Mouse (Mus musculus): ENCODE results near the gene Casp9.

The Casp9 gene

DNA sequence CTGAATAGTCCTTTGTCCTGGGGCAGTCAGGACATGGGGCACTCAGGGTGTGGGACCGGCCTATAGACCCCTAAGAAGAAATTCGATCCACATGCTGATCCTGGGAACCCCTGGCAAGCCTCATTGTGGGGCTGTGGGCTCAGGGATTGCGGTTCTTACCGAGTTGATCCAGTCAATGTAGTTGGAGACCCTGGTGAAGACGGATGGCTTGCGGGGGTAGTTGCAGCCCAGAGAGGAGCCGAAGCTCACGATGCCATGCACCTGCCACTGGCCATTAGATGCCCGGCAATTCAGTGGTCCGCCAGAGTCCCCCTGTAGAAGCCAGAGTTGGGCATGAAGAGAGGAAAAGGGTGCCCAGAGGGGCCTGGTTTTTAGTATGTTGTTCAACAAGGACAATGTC lies 24.3 kb downstream of the Casp9 start:
- DNase-seq (ENCODE audit: low read depth), result no peak

- no peak for DNase-seq (ENCODE audit: low read depth)
Observed at GRCm38 (mm10) chr4:141818861-141819260, 25.4 kb downstream of the Casp9 start.

DNA sequence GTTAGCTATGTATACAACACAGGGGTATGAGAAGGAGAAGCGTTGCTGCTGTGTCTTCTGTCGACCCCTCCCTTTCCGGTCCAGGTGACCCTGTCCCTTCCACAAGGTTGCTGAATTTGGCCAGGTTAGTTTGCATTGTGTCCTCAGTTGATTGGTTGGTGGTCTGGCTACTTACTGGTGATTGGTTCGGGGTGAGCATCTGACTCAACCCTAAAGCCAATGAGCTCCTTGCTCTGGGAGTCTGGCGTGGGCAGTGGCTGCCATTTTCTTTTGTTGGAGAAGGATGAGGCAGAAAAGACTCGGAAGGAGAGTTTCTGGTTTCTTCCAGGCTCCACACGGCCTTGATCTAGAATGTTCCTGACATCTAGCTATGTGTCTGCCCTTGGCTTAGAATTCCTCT lies 25.9 kb downstream of the Casp9 start:
- no peak for DNase-seq (ENCODE audit: low read depth)

DNA sequence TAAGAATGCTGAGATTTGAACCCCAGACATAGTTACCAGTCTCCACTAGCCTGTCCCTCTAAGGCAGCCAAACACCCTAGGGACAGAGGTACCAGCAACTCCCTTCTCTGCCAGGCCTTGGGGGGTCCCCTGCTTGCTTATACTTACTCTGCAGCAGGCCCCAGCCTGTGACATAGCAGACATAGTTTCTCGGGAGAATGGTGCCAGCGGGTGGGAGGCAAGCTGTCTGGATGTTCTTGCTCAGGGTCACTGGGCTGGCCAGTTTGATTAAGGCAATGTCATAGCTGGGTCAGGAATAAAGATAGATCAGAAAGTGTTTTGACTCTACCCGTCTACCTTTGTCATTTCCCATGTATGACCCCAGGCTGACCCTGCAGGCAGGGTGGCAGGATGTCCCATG lies 27.8 kb downstream of the Casp9 start:
- no peak for DNase-seq (ENCODE audit: low read depth)

DNA sequence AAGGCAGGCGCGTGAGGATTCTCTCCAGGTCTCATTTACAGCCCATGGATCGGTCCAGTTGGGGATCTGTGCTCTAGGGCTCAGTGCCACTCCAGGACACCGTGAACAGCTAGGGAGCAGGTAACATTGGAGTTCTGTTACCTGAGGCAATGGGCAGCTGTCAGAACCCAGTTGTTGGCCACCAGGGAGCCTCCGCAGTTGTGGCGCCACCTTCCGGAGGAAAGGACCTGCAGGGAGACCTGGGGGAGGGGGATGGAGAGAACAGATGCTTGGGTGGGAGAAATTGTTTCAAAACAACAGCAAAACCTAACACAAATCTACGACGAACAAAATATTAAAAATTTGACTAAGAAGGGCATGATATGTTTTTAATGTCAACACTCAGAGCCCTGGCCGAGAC lies 28.7 kb downstream of the Casp9 start:
- DNase-seq (ENCODE audit: low read depth), result no peak

DNA sequence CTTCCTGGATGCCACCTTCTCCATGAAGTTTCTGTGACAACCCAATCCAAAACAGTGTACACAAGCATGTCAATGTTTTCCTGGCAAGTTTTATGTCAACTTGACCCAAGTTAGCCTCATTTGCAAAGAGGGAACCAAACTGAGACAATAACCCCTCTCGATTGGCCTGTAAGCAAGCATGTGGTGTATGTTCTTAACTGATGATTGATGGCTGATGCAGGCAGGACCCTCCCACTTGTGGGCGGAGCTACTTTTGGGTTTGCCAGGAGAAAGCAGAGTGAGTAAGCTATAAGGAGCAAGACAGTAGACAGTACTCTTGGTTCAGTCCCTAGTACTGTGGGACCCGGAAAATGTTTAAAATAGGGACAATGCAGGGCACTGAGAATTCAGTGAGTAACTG lies 29.6 kb downstream of the Casp9 start:
- DNase-seq (ENCODE audit: low read depth), result peak; percentile 60

DNA sequence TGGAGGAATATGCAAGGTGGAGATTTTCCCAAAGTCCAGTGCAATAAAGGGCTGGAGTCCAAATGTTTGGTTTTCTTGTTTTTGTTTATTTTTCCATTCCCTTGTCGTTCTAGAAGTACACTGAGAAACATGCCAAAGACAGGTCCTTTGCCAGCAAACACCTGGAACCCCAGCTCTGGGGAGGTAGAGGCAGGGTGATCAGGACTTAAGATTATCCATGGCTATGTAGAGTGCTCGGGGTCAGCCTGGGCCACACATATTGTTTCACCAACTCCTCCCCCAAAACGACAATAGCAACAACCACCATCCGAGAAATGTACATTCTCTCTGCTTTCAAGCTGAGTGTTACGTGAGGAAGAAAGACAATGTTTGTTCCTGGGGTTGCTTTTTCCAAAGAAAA lies 32.6 kb downstream of the Casp9 start, which contains the start of gene Cela2a:
Gene Cela2a (minus strand): TSS at position 101 of the 400 bp plus-strand sequence.
- DNase-seq (ENCODE audit: low read depth), result no peak

DNA sequence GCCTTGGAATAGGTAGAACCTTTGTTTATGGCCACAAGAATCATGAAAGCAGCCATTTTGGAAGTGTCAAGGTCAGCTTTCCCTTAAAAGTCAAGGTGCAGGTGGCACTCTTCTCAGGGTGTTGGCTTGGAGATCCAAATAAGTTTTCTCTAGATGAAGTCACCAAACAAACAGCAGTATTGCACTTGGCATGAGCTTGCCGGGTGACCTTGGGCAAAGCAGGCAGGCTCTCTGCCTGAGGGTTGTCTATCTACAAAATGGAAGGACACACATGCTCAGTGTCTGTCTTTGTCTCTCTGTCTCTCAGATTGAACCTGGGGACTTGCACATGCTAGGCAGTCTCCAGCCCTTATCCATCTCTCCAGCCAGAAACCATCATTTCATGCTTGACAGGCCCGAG lies 34.0 kb downstream of the Casp9 start:
- DNase-seq (ENCODE audit: low read depth), result no peak

GRCm38 (mm10) chr4:141828177-141828576 lies 34.8 kb downstream of the Casp9 start:
- DNase-seq (ENCODE audit: low read depth), result no peak

GRCm38 (mm10) chr4:141830381-141830780 lies 37.0 kb downstream of the Casp9 start:
- no peak for DNase-seq (ENCODE audit: low read depth)

DNA sequence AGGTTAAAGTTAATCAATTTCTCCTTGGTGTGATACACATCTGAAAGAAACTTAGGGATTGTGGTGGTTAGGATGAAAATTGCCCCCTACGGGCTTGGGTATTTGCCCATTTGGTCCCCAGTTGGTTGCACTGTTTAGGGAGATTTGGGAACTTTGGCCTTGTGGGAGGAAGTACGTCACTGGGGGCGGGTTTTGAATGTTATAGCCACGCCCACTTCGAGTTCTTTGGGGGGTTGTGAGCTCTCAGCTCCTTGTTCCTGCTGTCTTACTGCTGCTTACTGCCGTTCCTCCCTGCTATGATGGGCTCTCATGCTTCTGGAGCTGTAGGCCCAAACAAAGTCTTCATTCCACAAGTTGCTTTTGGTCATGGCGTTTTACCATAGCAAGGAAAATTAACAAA lies 37.9 kb downstream of the Casp9 start:
- DNase-seq (ENCODE audit: low read depth), result no peak

DNA sequence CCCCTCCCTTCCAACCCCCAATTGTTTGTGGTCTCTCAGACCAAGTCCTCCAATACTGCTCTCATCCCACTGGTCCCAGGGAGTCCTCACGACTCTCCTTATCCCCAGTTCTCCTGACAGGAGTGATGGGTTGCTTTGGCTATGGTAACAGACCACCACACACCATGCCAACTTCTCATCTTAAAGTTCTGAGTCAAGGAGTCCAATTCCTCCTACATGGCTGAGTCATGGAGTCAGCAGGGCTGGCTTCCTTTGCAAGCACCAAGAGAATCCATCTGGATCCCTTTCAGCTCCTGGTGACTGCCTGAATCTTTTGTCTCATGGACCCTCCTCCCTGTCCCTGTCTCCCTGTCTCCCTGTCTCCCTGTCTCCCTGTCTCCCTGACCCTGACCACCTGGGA lies 40.5 kb downstream of the Casp9 start:
- DNase-seq (ENCODE audit: low read depth), result peak; percentile 76

DNA sequence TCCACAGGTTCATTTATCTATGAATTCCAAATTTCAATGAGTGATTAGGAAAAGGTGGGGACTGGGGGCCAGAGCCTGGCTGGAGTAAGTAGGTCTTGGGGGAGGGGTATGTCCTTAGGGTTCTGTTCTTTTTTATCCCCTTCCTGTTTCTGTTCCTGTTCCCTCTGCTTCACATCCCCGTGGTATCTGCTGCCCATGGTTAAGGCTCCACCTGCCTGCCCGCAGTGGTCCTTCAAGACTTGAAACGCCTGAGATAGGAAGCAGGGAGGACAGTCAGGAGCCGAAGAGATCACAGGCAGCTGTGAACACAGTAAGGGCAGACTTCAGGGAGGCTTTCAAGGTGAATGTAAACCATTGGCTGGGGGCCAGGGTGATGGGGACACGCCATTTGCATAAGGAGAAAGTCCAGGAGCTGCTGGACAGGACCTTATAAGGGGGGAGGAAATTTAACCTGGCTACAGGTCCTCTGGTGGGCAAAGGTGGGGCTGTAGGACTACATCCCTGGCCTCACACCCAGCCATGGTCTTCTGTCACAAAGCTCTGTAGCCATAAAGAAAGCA lies 41.2 kb downstream of the Casp9 start:
- no peak for DNase-seq (ENCODE audit: low read depth)

- DNase-seq (ENCODE audit: low read depth), result no peak
Observed at GRCm38 (mm10) chr4:141845999-141846398, 52.6 kb downstream of the Casp9 start, which contains the start of gene Ctrc. Gene Ctrc (minus strand): TSS chr4:141846359.

GRCm38 (mm10) chr4:141853437-141853836 lies 60.0 kb downstream of the Casp9 start:
- peak; percentile 78 for DNase-seq (ENCODE audit: low read depth)

- peak; percentile 85 for DNase-seq (ENCODE audit: low read depth)
Observed at GRCm38 (mm10) chr4:141857422-141857930, 64.1 kb downstream of the Casp9 start.

- DNase-seq (ENCODE audit: low read depth), result no peak
Observed at GRCm38 (mm10) chr4:141858501-141858900, 65.1 kb downstream of the Casp9 start.

DNA sequence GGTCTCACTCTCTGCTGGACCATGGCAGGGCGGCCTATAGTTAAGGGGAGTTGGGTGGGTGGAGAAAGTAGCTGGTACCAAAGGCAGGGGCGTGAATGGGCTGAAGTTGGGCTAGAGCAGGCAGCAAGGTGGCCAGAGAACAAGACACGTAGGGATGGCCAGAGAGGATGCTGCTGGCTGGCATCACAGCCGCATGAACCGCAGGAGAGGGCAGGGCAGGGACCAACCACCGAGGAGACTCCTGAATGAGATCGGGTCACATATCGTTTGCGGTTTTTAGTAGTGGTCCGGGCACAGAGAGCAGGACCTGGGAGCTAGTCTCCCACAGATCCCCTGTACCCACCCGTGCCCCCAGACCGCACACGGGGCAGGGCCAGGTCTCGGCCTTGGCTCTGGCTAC lies 65.9 kb downstream of the Casp9 start:
- no peak for DNase-seq (ENCODE audit: low read depth)

DNA sequence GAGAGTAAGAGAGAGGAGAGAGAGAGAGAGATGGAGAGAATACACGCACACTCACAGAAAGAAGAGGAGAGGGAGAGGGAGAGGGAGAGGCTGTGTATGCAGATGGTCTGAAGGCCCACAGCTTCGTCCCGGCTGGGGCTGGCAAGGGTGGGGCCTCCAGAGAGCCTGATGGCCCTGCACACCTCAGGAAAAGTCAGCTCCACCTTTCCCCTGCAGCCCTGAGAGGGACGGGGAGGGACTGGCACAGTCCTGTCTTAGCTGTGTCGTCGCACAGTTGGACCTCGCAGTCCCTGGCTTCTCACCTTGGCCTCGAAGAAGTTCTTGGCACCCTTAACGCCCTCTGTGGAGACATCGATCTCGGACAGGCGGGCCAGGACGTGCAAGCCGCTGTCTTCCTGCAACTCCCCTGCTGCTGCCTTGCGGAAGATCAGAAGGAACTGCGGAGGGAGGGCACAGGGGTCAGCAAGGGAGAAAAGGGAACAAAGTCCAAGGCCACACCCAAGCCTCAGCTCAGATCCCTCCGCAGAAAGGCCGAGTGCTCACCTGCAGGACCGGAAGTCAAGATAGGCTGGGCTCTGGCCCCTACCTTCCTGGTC lies 66.9 kb downstream of the Casp9 start:
- no peak for DNase-seq (ENCODE audit: low read depth)

DNA sequence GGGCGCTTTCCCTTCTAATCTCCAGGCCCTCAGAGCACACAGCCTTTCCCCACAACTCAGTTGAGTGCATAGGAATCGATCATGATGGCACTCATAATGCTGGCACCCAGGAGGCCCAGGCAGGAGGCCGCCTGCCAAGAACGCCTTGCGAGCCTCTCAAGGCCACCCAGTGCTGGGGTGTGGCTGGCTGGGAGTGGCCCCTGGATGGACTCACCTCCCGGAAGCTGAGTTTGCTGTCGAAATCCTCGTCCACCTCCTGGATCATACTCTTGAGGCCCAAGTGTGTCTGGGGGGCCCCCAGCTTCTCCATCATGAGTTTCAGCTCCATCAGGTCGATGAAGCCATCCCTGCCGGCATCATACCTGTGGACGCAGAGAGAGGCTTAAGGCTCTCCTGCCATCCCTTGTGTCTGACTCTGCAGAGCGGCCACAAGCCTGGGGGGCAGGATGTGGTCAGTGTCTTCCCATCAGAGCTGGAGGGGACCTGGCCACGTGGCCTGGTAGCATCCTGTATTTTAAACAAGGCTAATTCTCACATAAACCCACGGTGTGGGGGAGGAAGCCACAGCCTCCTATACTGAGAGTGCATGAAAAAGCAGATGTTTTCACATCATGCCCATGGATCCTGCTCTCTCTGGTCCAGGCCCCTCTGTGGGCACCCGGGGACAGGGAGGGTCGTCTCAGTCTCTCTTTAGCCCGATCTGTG lies 68.3 kb downstream of the Casp9 start:
- DNase-seq (ENCODE audit: low read depth), result no peak

DNA sequence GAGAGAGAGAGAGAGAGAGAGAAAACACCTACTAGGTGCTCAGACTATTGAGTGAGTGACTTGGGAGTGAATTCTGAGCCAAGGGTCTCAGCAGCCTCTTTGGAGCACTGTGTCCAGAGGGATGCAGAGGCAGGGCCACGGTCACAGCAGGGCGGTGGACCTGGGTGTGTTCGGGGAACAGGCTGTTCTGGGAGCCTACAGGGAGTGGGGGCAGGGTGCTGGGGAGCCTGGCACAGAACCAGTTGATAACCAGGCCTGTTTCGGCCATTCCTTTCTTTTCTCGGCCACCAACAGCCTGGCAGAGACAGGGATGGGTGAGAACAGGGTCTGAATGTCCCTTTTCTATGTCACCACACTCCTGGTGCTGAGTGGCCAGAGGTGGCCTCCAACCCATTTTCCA lies 69.5 kb downstream of the Casp9 start:
- no peak for DNase-seq (ENCODE audit: low read depth)

DNA sequence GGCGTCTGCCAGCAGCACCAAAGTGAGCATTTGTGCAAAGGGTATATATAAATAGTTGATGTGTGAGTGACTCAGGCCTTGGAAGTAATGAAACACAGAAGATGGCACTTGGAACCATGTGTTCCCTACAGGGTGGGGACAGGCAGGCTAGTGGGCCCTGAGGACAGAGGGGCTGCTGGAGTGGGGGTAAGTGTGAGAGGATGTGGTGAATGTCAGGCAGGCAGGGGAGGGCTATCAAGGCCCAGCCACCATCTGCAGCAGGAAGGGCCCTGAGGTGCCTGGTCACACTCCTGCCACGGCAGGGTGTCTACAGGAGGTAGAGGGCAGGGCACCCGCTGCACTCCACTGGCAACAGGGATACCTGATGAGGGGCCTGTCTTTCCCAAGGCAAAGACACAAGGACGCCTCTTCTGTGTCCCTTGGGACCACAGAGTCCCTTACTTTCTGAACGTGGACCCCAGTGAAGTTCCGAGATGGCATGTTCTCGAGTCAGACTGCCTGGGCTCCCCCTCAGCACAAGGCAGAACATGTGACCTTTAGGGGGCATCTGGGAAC lies 70.4 kb downstream of the Casp9 start:
- no peak for DNase-seq (ENCODE audit: low read depth)

- no peak for DNase-seq (ENCODE audit: low read depth)
Observed at GRCm38 (mm10) chr4:141864506-141864905, 71.1 kb downstream of the Casp9 start.
